Mouse (Mus musculus): ENCODE results near the gene Ubl4a.
A peak's percentile ranks its signal among the peaks of the same experiment; 100 is the strongest.
"Not testable (repeated sequence)": the region's sequence is repeated elsewhere in the genome, so short reads cannot be mapped to it uniquely, and the experiment has no call there.

Ubl4a gene

DNA sequence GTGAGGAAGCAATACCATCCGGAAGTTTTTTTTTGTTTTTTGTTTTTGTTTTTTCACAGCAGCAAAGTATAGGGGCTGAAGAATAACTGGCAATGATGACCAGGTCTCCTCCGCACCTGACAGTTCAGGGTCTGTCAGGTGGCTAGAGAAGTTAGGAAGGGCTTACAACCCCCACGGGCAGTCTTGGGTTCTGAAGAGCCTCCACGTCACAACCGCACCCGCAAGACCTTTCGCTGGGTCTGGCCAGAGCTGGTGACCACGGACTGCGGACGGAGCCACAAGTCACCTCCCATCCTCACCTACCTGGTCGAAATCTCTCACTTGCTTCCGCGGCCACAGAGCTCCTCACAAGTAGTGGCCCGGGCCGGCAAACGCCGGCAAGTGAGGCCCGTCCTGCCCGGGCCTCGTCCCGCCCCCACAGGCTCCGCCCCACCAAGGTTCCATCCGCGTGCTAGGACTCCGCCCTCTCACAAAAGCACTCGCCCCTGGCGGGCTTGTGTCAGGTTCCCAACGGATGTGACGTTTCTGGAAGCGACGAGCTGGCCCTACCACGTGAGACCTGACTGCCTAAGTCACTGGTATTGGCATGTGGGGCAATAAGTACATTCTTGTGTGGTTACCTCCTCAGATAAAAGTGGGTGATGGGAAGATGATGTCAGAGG lies at the start of gene Ubl4a, which contains the start of gene Slc10a3:
Ubl4a (minus strand) TSS at position 331 of the 662 bp plus-strand sequence.
Slc10a3 (minus strand) TSS at position 462 of the 662 bp plus-strand sequence.
- DNase-seq = peak; percentile 85

DNA sequence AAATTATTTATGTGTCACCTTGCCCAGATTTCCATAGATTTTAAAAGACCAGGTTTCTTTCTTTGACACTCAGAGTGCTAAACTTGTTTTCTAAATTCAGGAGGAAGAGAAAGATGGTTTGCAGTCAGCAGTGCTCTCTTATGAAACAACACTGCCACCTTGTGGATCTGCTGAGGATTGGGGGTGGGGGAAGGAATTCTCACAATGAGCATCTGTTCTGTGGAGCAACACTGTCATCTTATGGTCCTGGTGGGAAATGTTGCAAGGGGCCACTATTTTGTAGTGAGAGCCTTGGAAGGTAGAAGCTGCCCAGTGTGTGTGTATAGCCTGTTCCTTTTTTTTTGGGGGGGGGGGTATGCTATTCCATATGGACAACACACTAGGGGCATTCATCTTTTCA lies 40.4 kb upstream of the Ubl4a start:
- DNase-seq = peak; percentile 74

DNA sequence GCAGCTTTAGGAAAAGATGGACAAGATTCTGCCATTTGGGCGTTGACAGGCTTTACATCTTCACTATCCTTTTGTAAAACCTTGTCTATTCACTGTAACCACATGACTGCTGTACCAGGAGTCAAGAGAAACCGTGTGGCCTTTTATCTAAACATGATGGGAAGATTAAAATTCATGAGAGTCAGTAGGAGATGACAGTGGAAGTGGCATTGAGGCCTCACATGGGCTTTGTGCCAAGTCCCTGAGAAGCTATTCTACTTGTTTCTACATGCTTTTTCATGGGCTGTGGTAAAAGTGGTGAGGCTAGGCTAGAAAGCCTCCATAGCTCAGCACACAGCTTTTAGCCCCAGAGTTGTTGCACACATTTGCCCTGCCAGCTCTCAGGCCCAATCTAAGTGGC lies 35.3 kb upstream of the Ubl4a start:
- DNase-seq = no peak

DNA sequence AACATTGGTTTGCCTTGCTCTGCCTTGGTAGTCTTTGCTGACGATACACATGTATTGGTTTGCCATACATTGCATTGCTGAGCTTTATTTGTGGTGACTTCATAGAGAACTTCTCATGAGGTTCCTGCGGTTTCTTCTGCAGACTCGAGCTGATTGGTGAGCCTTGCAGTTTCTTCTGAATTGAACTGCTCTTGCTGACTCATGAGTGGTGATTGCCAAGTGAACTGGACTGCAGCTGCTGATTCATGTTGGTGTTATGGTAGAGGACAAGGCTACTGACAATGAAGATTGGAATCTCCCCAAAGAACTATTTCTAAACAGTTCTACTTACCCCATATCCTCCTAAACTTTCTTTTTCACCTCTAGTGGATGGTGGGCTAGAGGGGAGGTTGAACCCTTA lies 27.1 kb upstream of the Ubl4a start:
- no peak for DNase-seq

DNA sequence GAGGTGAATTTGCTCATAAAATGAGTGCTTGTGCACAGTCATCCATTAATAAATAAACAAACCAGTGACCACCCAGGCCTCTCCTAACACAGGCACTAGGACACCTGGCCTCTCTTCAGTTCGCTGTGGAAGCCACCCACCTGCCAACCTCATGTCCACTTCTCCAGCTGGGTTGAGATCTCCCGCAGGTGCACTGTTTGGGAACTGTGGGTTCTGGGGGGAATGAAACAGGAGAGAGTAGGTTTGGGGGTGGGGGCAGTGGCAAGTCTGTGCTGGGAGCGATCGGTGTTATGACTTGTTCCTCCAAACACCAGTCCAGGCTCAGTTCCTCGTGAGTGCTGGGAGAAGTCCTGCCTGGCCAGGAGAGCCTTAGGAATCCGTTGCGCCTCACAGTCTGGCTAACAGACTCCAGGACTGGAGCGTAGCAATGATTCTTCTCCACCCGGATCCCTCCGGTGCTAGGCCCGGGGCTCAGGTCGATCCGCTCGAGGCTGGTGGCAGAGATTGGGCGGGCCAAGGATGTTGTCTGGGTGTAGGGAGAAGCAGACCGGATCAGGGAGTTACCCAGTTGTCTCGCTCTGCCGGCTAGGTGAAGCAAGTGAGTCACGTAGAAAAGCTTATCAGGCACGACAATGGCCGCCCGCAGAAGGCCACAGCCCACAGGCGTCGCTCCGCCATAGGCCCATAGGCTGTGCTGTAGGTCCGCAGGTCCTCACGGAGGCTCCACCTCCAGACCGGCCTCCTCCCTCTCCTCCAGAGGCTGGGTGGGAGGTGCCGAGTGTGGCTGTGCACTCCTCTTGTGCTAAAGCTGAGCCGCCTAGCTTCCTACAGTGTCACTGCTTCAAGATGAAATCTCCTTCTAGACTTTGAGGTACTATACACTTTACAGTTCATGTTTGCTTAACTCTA lies 19.8 kb upstream of the Ubl4a start, which contains the start of the genes Fam3a and Ikbkg:
Fam3a (minus strand) TSS at position 738 of the 909 bp plus-strand sequence.
Ikbkg (plus strand) TSS at position 756 of the 909 bp plus-strand sequence.
- DNase-seq = peak; percentile 82

DNA sequence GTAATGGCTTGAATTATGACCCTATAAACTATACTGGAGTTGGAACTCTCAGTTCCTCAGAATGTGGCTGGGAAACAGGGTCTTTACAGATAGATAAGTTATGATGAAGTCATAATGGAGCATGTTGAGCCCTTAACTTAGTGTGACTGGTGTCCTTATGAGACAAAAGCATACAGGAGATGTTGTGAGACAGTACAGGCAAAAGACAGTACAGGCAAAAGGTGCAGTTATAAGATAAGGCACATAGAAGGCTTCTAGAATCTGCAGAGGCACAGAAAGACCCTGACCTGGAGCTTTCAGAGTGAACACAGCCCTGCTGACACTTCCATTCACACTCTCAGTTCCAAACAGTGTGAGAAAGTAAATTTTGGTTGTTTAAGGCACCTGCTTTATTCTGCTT lies 15.1 kb upstream of the Ubl4a start:
- DNase-seq = no peak

DNA sequence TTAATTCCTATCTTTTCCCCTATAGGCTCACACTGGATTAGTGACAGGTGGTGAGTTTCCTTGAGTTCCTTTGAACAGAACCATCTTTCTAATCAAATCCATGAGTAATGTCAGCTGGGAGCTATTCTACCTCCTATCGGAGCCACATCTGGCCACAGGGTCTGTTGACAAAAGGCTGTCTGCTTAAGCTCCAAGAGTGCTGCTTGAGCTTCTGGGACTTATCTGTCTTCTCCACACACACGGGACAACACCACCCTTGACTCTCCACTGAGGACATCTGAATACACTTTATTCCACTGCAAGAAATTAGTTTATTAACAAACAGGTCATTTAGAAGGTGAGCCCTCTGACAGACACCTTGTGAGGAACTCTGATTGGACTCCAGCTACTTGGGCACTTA lies 11.4 kb upstream of the Ubl4a start:
- DNase-seq = no peak

DNA sequence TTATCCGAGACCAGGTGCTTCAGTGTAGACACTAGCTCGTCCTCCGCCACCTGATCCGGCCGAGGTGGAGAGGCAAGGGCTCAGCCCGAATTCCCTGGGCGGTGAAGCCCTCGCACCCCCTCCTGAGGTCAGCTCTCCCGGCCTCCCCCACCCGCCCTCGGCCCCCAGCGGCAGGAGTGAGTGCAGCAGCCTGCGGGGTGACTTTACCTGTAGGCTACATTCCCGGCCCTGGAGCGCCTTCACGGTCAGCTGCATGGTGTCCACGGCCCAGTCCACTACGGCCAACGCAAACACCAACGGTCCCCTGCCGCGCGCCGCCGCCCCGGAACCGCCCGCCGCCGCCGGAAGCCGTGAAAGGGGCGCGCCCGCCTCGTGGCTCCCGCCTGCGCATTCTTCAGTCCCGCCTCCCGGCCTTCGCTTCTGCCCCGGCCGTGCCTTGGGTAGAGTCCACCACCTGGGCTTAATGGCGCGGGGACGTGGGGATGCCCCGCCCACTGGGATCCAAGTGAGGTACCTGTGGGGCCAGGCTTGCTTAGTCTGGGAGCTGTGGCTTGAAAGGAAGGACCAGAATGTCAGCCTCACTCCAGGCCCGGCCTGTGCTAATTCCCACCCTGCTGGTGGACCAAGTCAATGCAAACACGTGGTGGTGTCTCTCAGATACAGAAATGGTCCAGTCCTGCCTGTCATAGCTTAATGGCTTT lies 4.7 kb downstream of the Ubl4a start:
- peak; percentile 66 for DNase-seq

DNA sequence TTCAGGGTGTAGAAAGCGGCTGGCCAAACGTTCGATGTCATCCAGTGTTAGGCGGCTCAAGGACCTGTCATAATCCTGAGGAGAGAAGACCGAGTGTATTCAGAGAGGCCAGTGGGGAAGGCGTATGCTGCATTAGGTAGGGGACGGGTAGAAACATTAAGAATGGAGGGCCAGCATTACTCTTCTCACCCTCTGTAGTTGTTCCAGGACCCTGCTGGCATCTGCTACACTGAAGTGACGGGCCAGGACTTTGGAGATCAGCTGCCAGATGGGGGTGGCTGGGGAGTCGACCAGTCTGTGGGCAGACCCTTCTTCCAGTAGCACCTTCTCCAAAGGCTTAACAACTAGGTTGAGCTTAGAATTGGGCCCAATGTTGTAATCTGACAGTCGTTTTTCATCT lies 5.5 kb downstream of the Ubl4a start:
- DNase-seq = no peak

DNA sequence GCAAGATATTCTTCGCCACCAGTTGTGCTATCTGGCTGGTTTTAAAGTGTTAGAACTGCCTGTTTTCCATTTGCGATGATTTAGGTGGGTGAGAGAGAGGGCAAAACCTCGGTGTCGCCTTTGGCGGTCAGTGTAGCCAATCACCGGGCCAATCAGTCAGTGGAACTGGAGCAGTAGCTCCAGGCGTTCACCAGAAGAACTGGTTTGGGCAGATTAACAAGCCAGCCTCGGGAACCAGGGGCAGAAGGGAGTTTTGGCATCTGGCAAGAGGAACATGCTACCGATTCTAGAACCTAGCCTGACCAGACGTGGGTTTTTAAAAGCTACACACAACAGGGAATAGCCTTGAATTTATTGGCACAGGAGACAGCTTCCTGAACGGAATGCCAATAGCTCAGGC lies 13.8 kb downstream of the Ubl4a start:
- no peak for DNase-seq

DNA sequence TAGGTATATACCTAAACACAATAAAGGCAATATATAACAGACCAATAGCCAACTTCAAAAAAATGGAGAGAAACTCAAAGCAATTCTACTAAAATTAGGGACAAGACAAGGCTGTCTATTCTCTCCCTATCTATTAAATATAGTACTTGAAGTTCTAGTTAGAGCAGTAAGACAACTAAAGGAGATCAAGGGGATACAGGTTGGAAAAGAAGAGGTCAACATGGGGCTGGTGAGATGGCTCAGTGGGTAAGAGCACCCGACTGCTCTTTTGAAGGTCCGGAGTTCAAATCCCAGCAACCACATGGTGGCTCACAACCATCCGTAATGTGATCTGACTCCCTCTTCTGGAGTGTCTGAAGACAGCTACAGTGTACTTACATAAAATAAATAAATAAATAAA lies 15.9 kb downstream of the Ubl4a start:
- DNase-seq = not testable (repeated sequence)

DNA sequence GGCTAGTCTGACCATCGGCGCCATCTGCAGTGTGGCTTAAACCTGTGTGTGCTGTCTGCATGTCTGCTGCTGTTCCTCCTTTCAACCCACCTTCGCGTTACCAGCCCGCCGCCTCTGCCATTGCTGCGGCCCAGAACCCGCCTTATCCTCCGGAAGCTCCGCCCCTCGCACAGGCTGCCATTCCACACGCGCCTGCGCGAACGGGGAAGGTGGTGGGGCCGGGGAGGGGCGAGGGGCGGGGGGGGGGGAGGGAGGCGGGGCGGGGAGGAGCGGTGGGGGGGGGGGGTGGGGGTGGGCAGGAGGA lies 19.6 kb downstream of the Ubl4a start, which contains the start of gene Lage3:
Lage3 (minus strand) TSS at position 152 of the 304 bp plus-strand sequence.
- DNase-seq = peak; percentile 83

DNA sequence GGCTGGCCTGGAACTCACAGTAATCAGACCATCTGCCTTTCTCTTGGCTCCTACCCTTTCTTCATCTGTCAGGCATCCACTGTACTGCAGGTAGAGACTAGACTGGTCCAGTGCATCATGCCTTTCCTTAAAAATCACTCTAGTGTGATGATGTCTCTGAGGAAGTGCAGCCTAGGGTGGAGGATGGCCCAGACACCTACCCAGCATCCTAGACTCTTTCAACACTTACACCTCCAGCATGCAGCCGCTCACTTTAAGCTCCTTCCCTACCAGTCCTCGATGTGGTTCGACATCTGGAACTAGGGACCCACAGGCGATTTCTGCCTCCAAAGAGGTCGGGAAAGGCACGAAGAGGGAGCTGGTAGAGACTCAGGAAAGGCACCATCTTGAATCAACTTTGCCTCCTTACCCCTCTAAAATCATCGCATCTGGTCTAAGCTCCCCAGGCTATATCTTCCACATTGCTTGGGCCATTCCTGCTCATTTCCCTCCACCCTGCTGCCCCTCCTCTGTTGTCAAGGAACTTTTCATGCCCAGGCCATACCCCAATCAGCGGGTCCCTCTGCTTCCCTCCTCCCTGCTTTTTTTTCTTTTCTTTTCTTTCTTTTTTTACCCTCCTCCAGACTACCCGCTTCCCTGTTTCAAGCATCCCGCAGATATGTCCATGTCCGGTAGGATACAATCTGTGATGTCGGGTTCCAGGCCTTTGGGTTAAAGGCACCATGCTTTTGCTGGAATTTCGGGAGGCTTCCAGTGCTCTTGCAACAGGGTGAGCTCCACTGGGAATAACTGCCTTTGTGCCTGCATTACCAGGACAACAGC lies 20.2 kb downstream of the Ubl4a start:
- peak; percentile 2 for DNase-seq

DNA sequence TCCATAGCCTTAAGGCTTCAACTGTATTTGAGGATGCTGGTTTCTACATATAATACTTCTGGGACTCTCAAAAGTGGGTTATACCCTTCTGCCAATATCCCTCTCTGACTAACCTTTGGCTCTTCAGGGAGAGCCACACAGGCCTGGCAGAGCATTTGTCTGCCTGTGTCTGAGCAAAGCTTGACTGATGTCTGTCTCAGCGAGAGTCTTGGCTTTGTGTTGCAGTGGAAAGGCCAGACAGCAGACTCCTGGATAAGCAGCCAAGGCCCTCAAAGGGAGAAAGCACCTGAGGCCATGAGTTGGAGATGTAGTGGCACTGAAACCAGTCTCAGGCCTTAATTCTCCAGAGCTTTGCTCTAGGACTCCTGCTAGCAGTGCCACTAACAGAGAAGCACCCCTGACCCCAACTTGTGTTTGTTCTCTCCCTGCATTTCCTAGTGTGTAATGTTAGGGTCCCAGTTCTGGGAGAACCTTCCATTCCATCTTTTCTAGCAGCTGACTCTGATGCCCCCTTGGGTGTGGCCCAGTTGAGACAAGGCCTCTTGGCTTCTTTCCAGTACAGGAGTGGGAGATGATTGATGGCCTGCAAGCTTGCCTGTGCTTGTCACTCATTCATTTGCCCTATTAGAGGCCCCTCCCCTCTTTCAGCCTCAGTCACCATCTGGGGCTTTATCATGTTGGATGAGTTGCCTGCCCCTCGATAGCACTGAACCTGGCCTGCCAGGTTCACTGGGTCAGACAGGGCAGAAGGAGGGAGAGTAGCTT lies 42.7 kb downstream of the Ubl4a start:
- DNase-seq = no peak

DNA sequence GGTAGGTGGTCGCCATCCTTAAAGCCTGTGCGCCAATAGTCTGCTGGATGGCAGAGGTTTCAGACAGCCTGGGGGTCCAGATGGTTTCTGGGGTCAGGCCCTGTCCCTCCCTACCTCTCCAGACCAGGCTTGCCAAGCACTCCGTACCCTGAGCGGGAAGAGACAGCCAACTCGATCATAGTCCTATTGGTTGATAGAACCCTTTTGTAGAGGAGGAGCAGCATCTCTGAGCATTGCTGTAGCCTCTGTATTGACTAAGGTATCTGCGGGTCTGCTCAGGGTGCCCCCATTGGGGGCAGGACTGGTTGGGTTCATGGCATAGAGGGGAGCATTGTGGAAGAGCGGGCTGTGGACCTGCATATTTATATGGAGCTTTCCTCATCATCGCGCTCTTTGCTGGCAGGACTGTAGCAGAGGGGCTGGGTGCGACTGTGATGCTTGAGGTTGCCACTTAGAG lies 43.8 kb downstream of the Ubl4a start:
- DNase-seq = no peak

DNA sequence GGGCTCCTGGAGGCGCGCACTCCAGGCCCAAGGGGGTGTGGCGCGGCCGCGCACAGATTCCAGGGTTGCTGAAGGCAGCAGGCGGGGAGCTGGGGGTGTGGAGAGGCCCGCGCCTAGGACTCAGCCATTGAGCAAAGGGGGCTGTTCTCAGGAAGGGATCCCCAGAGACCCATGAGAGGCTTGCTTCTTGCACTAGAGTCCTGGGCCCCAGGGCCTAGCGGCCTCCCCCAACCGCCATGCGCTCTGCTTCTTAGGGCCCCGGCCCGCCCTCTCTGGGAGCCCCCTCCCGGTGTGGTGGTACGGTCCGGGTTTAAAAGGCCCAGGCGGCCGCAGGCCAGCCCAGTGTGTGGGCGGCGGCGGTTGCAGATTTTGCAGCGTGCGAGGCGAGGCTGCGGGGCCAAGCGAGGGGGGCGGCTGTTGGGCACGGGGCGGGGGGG lies 44.3 kb downstream of the Ubl4a start, which contains the start of gene Plxna3:
Plxna3 (plus strand) TSS at position 342 of the 437 bp plus-strand sequence.
- peak; percentile 60 for DNase-seq

Data from thymus, postnatal 25 days (tissue).